Mouse (Mus musculus): Measurements from ENCODE around the gene Rtl4.

Gene Rtl4

DNA sequence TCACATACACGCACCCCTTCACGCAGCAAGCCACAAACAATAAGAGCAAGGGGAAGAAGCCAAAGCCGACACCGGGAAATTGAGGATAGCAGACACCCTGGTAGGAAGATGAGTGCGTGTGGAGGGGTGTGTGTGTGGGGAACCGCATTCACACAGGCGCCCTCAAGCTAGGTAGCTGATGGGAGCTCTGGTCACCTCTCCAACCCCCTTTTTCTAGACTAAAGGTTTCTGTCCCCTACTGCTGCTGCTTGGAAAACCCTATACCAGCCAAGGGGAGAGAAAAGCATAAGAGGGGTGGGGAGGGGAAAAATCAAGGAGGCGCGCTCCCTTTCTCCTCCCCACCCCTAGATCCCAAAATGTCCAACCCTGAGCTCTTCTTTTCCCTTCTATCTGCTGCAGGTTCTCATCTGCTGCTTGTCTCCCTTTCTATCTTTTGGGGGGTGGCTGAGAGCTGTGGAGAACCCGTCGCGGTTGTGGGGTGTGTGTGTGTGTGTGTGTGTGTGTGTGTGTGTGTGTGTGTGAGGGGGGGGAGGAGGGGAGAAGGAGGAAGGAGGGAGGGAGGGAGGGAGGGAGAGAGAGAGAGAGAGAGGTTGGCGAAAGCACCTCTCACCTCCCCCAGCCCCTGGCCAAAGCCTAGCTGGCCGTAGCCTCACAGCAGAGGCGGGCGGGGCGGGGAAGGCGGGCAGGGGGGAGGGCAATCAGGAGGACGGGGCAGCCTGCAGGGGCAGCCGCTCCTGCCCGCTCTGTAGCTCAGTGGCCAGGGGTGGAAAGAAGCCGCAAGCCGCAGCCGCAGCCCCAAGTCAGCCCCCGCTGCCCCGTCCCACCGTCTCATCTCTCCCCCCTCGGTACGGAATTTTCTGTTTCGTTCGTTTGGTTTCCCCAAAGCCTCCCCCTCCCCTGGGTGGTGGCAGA lies at the start of gene Rtl4:
Gene Rtl4, plus strand, starts transcription at position 701 of the 912 bp plus-strand sequence.
- DNase-seq (ENCODE audit: low read depth, low spot score): no peak

DNA sequence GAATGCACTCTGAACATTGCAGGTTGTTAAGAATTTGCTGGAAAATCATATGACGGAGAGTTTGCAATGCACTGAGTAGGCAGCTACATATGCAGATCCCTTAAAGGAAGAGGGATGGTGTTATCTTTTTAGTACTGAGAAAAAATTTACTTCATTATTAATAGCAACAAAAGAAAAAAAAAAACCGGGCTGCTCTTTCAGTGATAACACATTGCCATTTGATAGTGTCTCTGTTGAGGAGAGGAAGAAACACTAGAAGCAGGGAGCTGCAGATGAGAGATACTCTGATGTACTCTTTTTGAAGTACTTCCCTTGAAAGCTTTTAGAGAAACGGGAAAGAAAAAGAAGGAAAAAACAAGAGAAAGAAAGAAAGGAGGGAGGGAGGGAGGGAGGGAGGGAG lies 44.0 kb upstream of the Rtl4 start:
- no peak for DNase-seq (ENCODE audit: low read depth, low spot score)

DNA sequence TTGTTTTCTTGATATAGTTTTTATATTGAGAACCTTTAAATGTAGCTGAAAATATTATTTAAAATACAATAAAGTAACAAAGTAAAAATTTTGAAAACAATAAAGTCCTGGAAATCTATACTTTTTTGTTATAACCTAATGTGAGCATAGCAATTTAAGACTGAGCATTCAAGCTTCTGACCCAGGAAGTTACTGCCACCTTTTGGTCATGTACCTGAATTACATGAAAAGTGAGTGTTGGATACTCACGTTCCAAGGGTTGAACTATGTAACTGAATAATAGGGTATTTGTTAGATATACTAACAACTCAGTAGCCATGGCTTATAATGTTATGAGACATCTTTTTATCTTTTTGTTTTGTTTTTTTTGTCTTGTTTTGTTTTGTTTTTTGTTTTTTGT lies 43.3 kb upstream of the Rtl4 start:
- DNase-seq (ENCODE audit: low read depth, low spot score): no peak

DNA sequence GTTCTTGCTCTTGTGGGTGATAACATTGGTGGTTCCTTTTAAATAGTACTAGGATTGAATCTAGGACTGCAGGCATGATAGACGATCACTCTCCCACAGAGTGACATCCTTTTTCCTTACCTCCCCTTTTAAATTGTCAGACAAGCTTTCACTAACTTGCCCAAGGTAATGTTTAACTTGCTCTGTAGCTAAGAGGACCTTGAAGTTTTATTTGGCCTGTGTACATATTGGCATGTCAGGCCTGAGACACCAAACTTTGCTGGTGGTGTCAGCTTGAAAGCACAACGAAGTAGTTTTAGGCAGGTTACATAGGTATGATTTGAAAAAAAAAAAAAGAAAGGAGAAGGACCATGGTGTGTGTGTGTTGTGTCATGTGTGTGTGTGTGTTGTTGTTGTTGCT lies 36.5 kb upstream of the Rtl4 start:
- no peak for DNase-seq (ENCODE audit: low read depth, low spot score)

DNA sequence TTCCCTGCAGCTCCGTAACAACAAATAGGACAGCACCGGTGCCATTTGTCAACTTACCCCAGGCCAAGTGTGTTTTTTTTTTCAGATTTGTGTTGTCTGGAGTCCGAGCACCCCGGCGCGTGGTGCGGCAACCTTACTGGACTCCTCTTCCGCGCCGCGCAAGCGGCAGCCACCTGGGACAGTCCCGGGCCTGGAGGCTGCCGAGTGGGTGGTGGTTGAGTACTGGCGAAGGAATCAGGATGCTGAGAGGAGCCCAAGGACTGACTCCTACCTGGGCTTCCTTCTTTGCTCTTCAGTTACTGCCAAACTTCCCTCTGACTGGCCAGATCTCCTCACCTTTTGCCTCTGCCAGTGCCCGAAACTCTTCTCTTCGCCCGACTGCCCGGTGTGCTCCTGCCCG lies 965 bp upstream of the Rtl4 start:
- no peak for DNase-seq (ENCODE audit: low read depth, low spot score)

DNA sequence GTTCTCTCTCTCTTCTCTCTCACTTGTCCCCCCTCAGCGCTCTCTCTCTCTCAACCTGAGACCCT lies 733 bp upstream of the Rtl4 start, which contains the start of gene Trpc5:
Gene Trpc5, minus strand, starts transcription at position 39 of the 65 bp plus-strand sequence.
- no peak for DNase-seq (ENCODE audit: low read depth, low spot score)

DNA sequence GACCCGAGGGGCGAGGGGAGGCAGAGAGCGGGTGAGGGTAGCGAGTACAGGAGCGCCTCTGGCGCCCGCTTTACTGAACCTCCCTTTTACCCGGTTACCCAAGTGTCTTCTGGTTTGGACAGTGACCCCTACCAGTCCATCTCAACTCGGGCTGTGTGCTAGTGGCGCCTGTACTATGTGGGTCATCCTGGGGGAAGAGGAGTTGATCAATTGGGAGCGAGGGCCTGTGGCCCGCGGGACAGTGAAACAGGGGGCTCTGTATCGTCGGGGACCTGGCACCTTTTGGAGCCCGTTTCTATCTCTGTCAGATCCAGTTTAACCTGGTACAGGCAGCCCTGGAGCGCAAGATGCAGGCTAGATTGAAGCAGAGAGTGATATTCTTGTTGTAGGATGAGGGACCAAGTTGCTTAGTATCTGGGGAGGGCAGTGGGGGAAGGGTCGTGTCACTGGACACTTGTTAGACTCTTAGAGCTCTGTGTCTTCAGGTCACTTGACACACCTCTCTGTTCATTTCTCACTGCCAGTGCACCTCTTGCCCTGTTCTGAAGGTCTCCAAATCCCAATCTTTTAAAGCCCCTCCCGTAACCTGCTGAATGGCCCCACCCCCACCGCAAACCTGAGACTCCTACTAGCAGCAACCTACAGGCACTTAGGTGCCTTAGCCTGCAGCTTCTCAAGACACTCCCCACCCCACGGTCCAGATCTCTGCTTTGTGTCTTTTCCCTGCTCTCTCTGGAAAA lies 582 bp downstream of the Rtl4 start:
- no peak for DNase-seq (ENCODE audit: low read depth, low spot score)

DNA sequence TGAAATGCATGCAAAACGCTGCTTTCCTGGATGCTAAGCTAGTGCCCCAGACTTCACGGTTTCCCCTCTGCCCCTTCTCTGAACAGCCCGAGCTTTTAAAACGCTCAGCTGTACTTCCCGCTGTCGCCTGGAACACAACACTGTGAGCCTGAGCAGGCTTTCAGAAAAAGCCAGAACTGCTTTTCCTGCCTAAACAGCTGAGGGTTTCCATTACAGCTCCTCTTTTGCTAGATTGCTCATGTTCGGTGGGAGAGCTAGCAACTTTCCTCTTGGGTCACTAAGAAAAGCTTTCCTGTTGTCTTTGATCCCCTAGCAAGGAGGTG lies 1.1 kb downstream of the Rtl4 start:
- DNase-seq (ENCODE audit: low read depth, low spot score): no peak

DNA sequence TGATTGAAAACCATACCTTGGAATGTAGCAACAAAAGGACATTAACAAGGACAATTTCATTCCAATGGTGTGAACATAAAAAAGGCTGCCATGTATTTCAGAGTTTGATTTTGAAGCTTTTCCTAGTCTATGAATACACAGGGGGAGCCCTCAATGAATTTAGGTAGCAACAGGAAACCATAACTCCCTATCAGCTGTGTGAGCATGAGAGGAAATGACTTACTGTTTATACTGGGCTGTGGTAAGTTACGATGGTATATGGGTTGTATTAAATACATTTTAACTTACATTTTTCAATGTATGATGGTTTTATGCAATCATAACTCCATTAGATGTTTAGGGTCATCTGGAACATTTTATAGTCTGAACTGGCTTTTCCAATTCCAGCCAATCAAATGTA lies 27.6 kb downstream of the Rtl4 start:
- no peak for DNase-seq (ENCODE audit: low read depth, low spot score)

DNA sequence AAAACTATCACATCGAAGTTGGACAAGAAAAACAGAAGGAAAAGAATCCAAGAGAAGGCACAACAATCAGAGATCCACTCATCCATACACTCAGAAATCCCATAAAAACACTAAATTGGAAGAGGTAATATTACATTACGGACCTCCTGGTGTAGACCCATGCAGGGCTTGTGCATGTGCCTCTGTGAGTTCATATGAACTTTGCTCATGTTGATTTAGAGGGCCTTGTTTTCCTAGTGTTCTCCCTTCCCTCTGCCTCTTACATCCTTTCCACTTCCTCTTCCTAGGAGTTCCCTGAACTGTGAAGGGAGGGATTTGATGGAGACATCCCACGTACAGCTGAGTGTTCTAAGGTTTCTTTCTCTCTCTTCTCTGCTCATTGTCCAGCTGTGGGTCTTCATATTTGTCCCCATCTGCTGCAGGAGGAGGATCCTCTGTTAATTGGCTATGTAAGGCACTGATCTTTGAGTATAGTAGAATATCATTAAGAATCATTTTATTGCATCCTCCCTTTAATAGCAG lies 58.9 kb downstream of the Rtl4 start:
- DNase-seq (ENCODE audit: low read depth, low spot score): no peak

DNA sequence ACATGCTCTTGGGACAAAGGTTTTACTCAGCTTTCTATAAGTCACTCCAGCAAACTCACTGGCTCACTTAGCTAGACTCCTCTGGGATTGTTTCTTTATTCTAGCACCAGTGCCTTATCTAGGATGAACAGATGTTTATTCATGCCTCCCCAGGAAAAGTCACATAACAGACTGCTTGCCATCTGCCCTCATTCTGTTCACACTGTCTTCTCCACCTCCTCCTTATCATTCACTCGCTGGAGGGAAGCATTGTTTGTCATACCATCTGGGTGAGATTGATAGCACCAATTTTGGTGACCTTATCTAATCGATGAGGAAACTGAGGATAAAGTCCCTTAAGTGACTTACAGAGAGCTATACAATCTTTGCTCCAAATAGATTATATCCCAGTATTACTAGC lies 298.3 kb downstream of the Rtl4 start:
- no peak for DNase-seq (ENCODE audit: low read depth, low spot score)

DNA sequence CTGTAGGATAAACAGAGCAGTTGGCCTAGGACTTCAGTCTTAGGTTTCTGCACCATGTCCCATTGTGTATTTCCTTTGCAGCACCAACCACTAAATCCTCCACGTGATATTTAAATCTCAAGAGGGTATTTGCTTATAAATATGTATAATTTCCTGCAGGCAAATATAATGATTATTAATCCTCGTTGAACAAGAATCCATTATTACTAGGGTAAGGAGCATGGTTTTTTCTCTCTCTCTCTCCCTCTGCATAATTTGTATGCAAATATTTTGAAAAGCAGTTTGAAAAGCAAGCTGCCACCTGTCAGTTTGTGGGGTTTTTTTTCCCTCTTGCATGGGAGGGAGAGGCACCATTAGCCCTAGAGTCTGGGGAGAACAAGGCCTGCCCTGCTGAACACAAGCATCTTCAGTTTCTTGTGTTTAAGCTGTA lies 376.8 kb downstream of the Rtl4 start:
- DNase-seq (ENCODE audit: low read depth, low spot score): no peak

DNA sequence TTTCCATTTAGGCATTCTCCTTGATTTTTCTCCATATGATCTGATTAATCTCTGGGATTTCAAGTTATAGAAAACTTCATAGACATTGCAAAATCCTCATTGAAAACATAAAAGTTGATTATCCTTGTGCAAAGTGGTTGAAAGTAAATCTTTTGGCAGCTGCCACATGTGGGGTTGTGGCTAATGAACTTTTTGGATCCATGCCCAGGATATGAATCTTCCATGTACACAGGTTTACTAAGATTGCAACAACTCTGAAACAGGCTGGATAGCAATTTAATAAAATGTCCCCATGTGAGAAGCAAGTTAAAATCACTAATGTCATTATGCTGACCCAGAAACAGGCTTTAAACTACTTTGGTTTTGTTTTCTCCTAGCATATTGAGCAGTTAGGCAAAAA lies 401.1 kb downstream of the Rtl4 start:
- no peak for DNase-seq (ENCODE audit: low read depth, low spot score)

DNA sequence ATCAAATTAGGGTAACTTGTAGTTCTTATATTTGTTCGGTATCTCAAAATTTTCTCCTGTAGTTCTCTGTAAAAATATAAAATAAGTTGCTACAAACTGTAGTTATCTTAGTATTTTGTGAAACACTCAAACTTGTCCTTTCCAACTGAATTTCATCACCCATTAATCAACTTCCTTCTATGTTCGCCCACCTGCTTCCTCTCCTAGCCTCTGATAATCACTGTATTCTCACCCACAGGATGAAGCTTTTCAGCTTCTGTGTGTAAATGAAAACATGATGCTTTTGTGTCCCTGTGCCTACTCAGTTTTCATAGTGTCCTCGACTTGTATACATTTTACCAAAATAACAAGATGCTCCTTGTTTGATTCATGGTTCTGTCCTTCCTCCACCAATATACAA lies 401.7 kb downstream of the Rtl4 start:
- DNase-seq (ENCODE audit: low read depth, low spot score): no peak

DNA sequence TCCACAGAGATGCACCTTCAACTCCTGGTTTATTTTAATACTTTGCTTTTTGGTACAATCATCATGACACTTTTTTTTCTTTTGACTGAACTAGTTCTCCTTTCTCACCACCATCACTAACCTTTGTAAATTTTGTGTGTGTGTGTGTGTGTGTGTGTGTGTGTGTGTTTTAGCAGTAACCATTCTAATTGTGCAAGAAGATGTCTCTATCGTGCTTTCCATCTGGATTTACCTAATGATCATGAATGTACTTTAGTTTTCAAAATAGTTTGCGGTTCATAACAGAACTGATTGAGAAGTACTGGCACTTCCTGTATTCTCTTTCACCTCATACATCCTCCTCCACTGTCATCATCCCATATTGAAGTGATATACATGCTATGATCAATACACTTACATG lies 402.3 kb downstream of the Rtl4 start:
- no peak for DNase-seq (ENCODE audit: low read depth, low spot score)
